Mouse (Mus musculus) yolk sac, embryonic 10.5 days (tissue): Measurements from ENCODE around the gene Nup107.
"Not testable (repeated sequence)": the region's sequence is repeated elsewhere in the genome, so short reads cannot be mapped to it uniquely, and the experiment has no call there.

Experiments
- DNase-seq: peaks from one replicate; pipeline ENCODE4 v3.0.0-alpha.2; 2017; ENCODE audit warnings: low spot score

Gene Nup107

GRCm38 (mm10) chr10:117734104-117734852 lies 58.2 kb downstream of the Nup107 start:
- not testable (repeated sequence) for DNase-seq

DNA sequence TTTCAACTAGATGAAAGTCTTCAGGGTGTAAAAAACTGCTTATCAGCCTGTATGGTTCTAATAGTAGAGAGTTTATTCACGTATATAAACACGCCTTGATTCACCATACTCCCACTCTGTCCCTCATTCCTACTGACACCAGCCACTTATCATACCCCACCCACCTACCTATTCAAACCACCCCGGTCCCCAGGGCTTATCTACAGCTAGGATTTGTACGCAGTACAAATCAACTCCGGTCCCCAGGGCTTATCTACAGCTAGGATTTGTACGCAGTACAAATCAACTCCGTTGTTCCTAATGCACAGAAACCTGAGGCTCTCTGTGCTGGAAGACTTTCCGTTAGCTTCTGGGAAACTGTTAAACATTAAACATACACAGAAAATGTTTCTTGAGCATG lies 58.9 kb downstream of the Nup107 start:
- DNase-seq: not testable (repeated sequence)

DNA sequence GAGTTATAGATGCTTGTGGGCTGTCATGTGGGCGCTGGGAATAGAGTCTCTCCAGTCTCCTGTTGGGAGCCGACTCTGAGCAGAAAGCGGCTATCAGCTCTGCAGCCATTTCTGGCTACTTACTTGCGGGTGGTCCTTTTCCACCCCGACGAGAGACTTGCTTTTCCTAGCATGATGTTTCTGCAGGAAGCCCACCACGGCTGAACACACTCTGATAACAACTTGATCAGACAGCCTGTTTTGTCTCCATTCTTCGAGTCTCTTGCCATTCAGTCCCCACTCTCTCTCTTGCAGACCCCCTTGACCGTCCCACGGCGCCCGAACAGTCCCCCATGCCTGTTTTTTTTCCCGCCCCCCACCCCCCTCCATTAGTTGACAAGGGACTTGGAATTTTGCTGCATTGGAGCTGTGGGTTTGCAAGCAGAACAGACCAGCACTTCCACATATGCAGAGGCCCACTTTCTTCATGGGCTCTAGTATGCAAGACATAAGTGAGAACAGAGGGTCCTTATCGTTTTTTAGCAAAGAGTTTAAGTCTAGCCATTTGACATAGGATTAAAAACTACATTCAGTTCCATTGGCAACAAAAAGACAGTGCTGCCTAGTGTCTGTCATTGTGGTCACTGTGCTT lies 59.4 kb downstream of the Nup107 start:
- no peak for DNase-seq

GRCm38 (mm10) chr10:117732184-117732583 lies 60.3 kb downstream of the Nup107 start:
- no peak for DNase-seq

GRCm38 (mm10) chr10:117731244-117732101 lies 61.0 kb downstream of the Nup107 start:
- DNase-seq: peak; percentile 72

GRCm38 (mm10) chr10:117730637-117731203 lies 61.8 kb downstream of the Nup107 start:
- no peak for DNase-seq

DNA sequence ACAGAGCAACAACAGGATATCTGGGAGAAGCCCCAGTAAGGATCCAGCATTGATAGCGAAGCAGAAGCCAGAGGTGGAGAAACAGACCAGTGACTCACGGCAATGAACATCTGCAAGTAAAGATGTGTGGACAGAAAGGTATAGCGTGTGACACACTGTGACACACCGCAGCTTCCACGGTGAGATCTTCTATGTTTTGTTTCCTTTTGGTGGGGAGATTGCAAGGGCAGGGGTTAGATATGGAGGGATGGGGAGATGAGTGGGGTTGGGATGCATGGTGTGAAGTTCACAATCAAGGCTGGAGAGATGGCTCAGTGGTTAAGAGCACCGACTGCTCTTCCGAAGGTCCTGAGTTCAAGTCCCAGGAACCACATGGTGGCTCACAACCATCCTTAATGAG lies 62.4 kb downstream of the Nup107 start:
- no peak for DNase-seq

DNA sequence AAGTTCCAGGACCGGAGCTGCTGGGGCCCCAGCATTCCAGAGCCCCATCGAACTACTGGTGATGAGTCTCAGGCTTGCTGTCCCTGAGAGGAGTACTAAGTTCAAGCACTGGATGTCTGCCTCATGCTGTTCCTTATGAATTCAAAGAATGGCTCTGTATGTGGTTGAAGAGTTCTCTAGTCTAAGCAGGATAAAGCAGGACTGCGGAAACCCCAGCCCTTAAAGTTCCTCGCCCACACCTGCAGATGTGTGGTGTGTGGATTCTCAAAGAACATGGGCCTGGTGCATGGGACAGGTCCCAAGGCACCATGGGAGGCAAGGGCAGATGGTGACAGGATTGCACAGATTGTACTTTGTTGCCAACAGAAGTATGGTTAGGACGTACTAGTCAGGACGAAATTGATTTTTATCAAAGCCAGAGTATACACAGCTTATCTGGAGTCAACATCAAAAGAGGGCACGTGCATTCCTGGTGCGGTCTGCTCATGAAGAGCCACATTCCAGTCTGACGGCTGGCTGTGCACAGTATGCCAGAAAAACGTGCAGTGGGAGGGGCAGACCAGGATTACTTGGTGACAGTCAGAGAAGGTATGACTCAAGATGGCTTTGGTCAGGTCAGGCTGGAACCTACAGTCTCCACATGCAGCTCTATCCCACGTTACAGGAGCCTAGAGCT lies 63.2 kb downstream of the Nup107 start:
- DNase-seq: peak; percentile 66

- DNase-seq: no peak
Observed at GRCm38 (mm10) chr10:117728574-117728973, 63.9 kb downstream of the Nup107 start.

GRCm38 (mm10) chr10:117727518-117728110 lies 64.9 kb downstream of the Nup107 start:
- no peak for DNase-seq

DNA sequence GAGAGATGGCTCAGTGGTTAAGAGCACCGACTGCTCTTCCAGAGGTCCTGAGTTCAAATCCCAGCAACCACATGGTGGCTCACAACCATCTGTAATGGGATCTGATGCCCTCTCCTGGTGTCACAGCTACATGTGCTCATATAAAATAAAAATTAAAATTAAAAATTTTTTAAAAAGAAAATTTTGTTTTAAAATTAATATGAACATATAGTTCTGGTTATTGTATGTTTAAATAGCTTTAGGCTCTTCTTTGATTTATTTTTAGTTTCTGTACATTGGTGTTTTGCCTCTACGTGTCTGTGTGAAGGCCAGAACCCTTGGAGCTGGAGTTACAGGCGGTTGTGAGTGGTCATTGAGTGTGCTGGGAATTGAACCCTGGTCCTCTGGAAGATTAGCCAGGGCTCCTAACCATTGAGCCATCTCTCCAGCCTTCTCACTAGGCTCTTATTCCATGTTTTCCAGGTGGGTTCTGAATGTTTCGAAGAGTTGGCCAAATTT lies 65.6 kb downstream of the Nup107 start:
- no peak for DNase-seq

GRCm38 (mm10) chr10:117726350-117726749 lies 66.2 kb downstream of the Nup107 start:
- DNase-seq: no peak

- DNase-seq: no peak
Observed at GRCm38 (mm10) chr10:117725671-117726070, 66.8 kb downstream of the Nup107 start.

DNA sequence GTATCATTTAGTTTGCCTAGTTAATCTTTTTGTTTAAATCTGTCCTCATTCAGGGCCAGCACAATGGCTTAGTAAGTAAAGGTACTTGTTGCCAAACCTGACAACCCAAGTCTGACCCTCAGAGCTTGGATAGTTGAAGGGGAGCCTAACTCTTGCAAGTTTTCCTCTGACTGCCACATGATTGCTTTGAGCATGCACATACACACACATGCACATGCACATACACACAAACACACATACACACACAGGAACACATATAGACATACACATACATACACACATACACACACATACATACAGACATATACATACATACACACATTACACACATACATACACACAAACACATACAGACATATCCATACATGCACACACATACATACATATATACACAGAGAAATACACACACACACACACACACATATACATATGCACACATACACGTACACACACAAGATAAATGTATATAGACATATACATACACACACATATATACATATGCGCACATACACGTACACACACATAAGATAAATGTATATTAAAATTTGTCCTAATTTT lies 67.6 kb downstream of the Nup107 start:
- no peak for DNase-seq

- no peak for DNase-seq
Observed at GRCm38 (mm10) chr10:117724136-117724718, 68.3 kb downstream of the Nup107 start.

DNA sequence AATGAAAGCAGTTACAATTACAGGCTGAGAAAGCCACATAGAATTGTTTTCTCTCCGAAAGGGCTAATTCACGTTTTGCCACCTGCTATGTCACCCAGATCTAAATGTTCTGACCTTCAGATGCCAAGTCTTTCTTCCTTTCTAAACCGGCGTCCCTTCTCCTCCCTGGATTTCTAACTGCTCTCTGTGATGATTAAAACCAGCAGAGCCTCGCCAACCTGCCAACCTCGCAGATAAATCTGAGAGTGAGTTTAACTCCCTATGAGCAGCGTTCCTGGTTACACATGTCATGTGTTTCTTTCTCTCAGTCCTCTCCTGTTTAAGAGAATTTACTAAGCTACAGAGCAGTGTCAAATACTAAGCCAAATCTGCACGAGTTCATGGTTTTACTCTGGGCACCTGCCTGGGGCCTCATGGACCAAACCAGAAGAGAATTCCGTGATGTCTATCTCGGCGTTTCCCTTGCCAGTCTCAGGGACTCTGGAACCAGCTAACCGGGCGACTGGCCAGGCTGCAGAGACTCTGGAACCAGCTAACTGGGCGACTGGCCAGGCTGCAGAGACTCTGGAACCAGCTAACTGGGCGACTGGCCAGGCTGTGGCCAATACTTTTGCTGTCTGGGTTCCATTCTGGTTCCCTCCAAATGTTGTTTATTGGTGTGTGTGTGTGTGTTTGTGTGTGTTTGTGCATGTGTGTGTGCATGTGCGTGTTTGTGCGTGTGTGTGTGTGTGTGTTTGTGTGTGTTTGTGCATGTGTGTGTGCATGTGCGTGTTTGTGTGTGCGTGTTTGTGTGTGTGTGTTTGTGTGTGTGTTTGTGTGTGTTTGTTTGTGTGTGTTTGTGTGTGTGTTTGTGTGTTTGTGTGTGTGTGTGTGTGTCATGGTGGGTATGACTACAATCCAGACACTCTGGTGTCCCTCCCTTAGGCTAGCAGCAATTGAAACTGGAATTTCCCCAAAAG lies 74.1 kb downstream of the Nup107 start:
- no peak for DNase-seq

DNA sequence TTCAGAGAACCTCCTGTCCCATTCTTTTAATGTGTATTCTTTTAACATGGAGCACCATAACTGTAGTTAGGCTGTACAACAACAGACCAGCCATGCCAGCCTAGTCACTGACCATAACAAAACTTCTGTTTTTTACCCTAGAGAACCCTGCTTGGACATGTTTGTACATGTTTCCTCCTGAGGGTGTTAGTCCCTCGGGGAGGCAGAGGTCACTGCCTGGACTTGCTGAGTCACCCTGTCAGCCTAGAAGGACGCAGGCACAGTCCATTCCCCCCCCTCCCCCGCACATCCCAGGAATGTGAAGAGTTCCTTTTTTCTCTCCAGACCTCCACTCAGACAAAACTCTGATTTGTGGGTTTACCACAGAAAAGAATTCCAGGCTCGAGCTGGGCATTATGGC lies 74.9 kb downstream of the Nup107 start:
- peak; percentile 88 for DNase-seq

DNA sequence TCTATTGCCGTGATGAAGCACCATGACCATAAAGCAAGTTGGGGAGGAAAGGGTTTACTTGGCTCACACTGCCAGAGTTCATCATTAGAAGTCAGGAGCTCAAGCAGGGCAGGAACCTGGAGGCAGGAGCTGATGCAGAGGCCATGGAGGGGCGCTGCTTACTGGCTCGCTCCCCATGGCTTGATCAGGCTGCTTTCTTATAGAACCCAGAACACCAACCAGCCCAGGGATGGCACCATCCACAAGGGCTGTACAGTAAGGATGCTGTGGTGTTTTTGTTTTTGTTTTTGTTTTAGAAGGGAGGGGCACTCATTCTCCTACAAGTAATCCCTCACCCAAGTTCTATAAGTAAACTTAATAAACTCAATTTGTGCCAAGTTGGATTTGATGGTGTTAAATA lies 75.8 kb downstream of the Nup107 start:
- no peak for DNase-seq

DNA sequence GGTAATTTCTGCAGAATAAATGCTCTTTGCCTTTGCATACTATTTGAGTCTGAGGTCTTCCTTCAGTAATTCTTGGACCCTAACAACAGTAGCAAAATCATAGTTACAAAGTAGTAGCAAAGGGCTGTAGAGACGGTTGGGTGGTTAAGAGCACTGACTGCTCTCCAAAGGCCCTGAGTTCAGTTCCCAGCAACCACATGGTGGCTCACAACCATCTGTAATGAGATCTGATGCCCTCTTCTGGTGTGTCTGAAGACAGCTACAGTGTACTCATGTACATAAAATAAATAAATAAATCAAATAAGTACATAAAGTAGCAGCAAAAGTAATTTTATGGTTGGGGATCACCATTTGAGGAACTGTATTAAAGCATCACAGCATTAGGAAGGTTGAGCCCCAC lies 76.9 kb downstream of the Nup107 start:
- DNase-seq: not testable (repeated sequence)
